Comparison of ENCODE assay signal across 8 mouse cellular contexts in the genomic region with DNA sequence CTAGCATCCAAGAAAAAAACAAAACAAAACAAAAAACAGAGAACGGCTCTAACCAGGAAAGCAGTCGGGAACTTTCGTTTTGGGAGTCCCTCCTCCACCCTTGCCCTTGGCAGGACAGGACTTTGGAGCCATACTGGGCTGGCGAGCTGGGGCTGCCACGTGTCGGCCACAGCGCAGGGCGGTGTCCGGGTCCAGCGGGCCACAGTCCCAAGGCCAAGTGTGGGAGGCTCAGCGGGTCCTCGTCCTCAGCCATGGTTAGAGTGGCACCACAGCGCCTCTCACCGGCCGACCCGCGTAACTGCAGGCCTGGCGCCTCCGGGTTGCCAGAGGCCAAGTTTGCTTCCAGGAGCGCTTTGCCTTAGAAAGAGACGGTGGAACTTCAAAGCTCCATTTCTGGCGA. TPM values are rescaled to one million over a fixed set of nuclear protein-coding genes. Genes with fewer than 3 reads are reported as not detected.
A peak's percentile ranks its signal among the peaks of the same experiment; 100 is the strongest.
DNase-seq lines count a peak whose midpoint lies in the region; ATAC-seq and TF ChIP-seq lines count a peak whose summit lies in the region.

No protein-coding gene starts in this region.

- no peak overlapping the region for H3K4me2 ChIP-seq in midbrain, embryonic 14.5 days (ENCODE audit: low read length)

- TF ChIP-seq POLR2A in kidney, adult 2 months (IDR thresholded peaks at IDR 0.05; ENCODE audit: low read depth, low read length): no peak

- H3K4me1 ChIP-seq in kidney, adult 2 months (ENCODE audit: control insufficient read depth, insufficient read depth, low read length): no peaks in the 10 kb centered on the region
- peaks cover 20% of the 10 kb centered on the region for H3K4me1 ChIP-seq in limb, embryonic 10.5 days
- no peaks in the 10 kb centered on the region for H3K4me1 ChIP-seq in midbrain, embryonic 14.5 days (ENCODE audit: control insufficient read depth, insufficient read depth, low read length)

- TF ChIP-seq CTCF in kidney, adult 2 months (conservative IDR thresholded peaks at IDR 0.05; ENCODE audit: insufficient read depth, insufficient read length, low read depth, low read length): peak; percentile 92

- no peaks in the 10 kb centered on the region for H3K27me3 ChIP-seq in kidney, adult 2 months (replicated peaks; ENCODE audit: control insufficient read depth, insufficient read depth, low read length)
- no peaks in the 10 kb centered on the region for H3K27me3 ChIP-seq in limb, embryonic 10.5 days (ENCODE audit: low read depth, poor library complexity, severe bottlenecking)
- H3K27me3 ChIP-seq in midbrain, embryonic 14.5 days (ENCODE audit: control insufficient read depth, insufficient read depth, low read length): no peaks in the 10 kb centered on the region

- no peak overlapping the region for H3K27ac ChIP-seq in kidney, adult 2 months (ENCODE audit: insufficient read depth, low read depth, low read length)
- 0 out of 2 replicates have a peak overlapping the region, but pooled peaks have one; percentile 46 for H3K27ac ChIP-seq in limb, embryonic 10.5 days
- no peak overlapping the region for H3K27ac ChIP-seq in midbrain, embryonic 14.5 days (replicated peaks; ENCODE audit: low read depth, low read length)

- no peak for ATAC-seq in CD4-positive, CD25-positive, alpha-beta regulatory T cell, adult 4 months
- peak; percentile 88 for ATAC-seq in common myeloid progenitor, adult 5-6 weeks (replicated peaks; ENCODE audit: low read depth, poor library complexity, severe bottlenecking)
- ATAC-seq in granulocyte monocyte progenitor cell, adult 5-6 weeks (replicated peaks; ENCODE audit: poor library complexity, severe bottlenecking): peak; percentile 94
- no peak for ATAC-seq in midbrain, embryonic 14.5 days (ENCODE audit: low FRiP score, low TSS enrichment)

- no peak overlapping the region for H3K9ac ChIP-seq in midbrain, embryonic 14.5 days (replicated peaks; ENCODE audit: low read length)

- no peaks in the 10 kb centered on the region for H3K9me3 ChIP-seq in limb, embryonic 10.5 days (replicated peaks)
- H3K9me3 ChIP-seq in midbrain, embryonic 14.5 days (ENCODE audit: control insufficient read depth, low read length): no peaks in the 10 kb centered on the region

- peak overlapping the region; percentile 28 for H3K4me3 ChIP-seq in kidney, adult 2 months (ENCODE audit: insufficient read depth, low read depth, low read length)
- H3K4me3 ChIP-seq in limb, embryonic 10.5 days: 0 out of 2 replicates have a peak overlapping the region, but pooled peaks have one; percentile 24
- H3K4me3 ChIP-seq in midbrain, embryonic 14.5 days (replicated peaks; ENCODE audit: low read depth, low read length): no peak overlapping the region

- peak; percentile 62 for DNase-seq in CD4-positive, CD25-positive, alpha-beta regulatory T cell, adult 2 months (ENCODE audit: low read depth, low spot score)
- peak; percentile 92 for DNase-seq in kidney, adult 2 months
- peak; percentile 72 for DNase-seq in limb, embryonic 10.5 days (ENCODE audit: low spot score)
- DNase-seq in midbrain, embryonic 14.5 days: peak; percentile 32
- peak; percentile 16 to 45 for DNase-seq in spleen, postnatal 14 days (ENCODE audit: low spot score in 2 of 2)

- WGBS in kidney, adult 2 months: 14% methylated on average over 22 of the region's 22 CpGs
- WGBS in limb, embryonic 10.5 days: 28% methylated on average over 22 of the region's 22 CpGs
- 30% methylated on average over 22 of the region's 22 CpGs for WGBS in midbrain, embryonic 14.5 days

- no peaks in the 10 kb centered on the region for H3K36me3 ChIP-seq in kidney, adult 2 months (ENCODE audit: control insufficient read depth, insufficient read depth, low read length)
- H3K36me3 ChIP-seq in limb, embryonic 10.5 days: no peaks in the 10 kb centered on the region
- no peaks in the 10 kb centered on the region for H3K36me3 ChIP-seq in midbrain, embryonic 14.5 days (ENCODE audit: control insufficient read depth, insufficient read depth, low read length)

RNA-seq across cellular contexts. Expression of gene Hhipl2, which starts 21.0 kb away (rescaled TPM):
- not detected for polyA plus RNA-seq in CD4-positive, CD25-positive, alpha-beta regulatory T cell, adult 4 months (2017; shearing (Covaris generic))
- not detected in 2 replicates for total RNA-seq in common myeloid progenitor, adult 5-6 weeks (2017)
- not detected in 2 replicates for total RNA-seq in granulocyte monocyte progenitor cell, adult 5-6 weeks (2014; fragmentation: Nextera tagmentation)
- not detected in 2 replicates for total RNA-seq in granulocyte monocyte progenitor cell, adult 5-6 weeks (2017)
- 0.16 and 0.98 TPM in 2 replicates for polyA plus RNA-seq in kidney, adult 2 months (2012; rRNA removed)
- polyA plus RNA-seq in limb, embryonic 10.5 days (2016; fragmentation: Nextera tagmentation; extraction: Ambion mirVana): 0.10 and 0.26 TPM in 2 replicates
- polyA plus RNA-seq in midbrain, embryonic 14.5 days (2014; fragmentation: Nextera tagmentation; extraction: Ambion mirVana): 0.61 and 0.72 TPM in 2 replicates

RNA-seq across cellular contexts. Expression of gene Taf1a, which starts 50.3 kb away (rescaled TPM):
- polyA plus RNA-seq in CD4-positive, CD25-positive, alpha-beta regulatory T cell, adult 4 months (2017; shearing (Covaris generic)): 10 to 100 TPM; 31.3 to 39.7 TPM
- total RNA-seq in common myeloid progenitor, adult 5-6 weeks (2017): 19.2 and 22.2 TPM in 2 replicates
- 19.1 and 21.0 TPM in 2 replicates for total RNA-seq in granulocyte monocyte progenitor cell, adult 5-6 weeks (2014; fragmentation: Nextera tagmentation)
- total RNA-seq in granulocyte monocyte progenitor cell, adult 5-6 weeks (2017): 22.1 and 25.3 TPM in 2 replicates
- polyA plus RNA-seq in kidney, adult 2 months (2012; rRNA removed): 3.8 and 6.7 TPM in 2 replicates
- polyA plus RNA-seq in limb, embryonic 10.5 days (2016; fragmentation: Nextera tagmentation; extraction: Ambion mirVana): 19.9 and 23.8 TPM in 2 replicates
- 14.6 and 16.5 TPM in 2 replicates for polyA plus RNA-seq in midbrain, embryonic 14.5 days (2014; fragmentation: Nextera tagmentation; extraction: Ambion mirVana)

Comparison
In these comparisons a context has a peak if more than half of its experiments do, and no peak if none do; other contexts are left out.
1. DNase-seq: peak in every context shown above with its lines; median percentile 92 in kidney, adult 2 months; 72 in limb, embryonic 10.5 days; 62 in CD4-positive, CD25-positive, alpha-beta regulatory T cell, adult 2 months; 32 in midbrain, embryonic 14.5 days; 30 in spleen, postnatal 14 days.
2. ATAC-seq: peak in common myeloid progenitor, adult 5-6 weeks (single experiment) and granulocyte monocyte progenitor cell, adult 5-6 weeks (single experiment); none in CD4-positive, CD25-positive, alpha-beta regulatory T cell, adult 4 months (single experiment) and midbrain, embryonic 14.5 days (single experiment).